Mouse (Mus musculus): ENCODE results near the gene Rpsa. TPM values are rescaled to one million over a fixed set of nuclear protein-coding genes. Genes with fewer than 3 reads are reported as not detected.
"Not testable (repeated sequence)": the region's sequence is repeated elsewhere in the genome, so short reads cannot be mapped to it uniquely, and the experiment has no call there.

The Rpsa gene
- total and polyA plus RNA-seq, 2 experiments from 2014 or later: 876 to 1,524 TPM

DNA sequence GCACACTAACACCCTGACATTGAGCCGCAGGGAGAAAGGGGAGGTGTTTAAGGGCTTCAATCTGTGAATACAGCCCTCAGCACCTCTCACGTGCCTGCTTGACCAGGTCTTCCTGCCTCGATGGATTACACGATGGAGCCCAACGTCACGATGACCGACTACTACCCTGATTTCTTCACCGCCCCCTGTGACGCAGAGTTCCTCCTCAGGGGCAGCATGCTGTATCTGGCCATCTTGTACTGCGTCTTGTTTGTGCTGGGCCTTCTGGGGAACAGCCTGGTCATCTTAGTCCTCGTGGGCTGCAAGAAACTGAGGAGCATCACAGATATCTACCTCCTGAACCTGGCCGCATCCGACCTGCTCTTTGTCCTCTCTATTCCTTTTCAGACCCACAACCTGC is 33.8 kb upstream of the Rpsa start:
- WGBS: 87% methylated on average over 13 of the region's 13 CpGs
- TF ChIP-seq CTCF (IDR thresholded peaks at IDR 0.05): no peak
- ATAC-seq (ENCODE audit: low FRiP score): no peak

DNA sequence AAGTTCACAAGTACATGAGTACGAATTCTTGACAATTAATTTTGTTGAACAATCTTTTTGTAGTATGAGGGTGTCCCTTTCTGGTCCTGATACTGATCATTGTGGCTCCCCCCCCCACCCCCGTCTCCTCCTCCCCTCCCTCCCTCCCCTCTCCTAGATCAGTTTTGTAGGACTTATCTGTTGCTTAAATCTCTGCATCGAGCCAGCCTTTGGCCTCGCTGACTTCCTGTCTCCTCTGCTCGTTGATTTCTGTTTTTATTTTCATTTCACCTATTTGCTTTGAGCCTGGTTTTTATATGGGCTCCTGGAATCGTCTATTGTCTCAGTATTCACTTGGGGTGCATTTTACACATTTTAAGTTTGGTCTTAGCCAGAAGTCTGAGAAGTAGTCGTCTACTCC is 31.6 kb upstream of the Rpsa start:
- DNase-seq (ENCODE audit: low spot score): no peak

More for the DNA sequence above, 33.8 kb upstream of the Rpsa start:
- no peak for DNase-seq (ENCODE audit: low spot score)
- Histone ChIP-seq H3K9me3 (ENCODE audit: low read length) (no peaks in the 10 kb centered on the region), H3K4me1 (ENCODE audit: insufficient read depth, low read length) (no peaks in the 10 kb centered on the region), H3K27ac (ENCODE audit: low read depth, low read length) (no peak overlapping the region), H3K4me2 (ENCODE audit: low read depth, low read length, poor library complexity, severe bottlenecking) (no peak overlapping the region), H3K9ac (replicated peaks; ENCODE audit: low read length, poor library complexity, severe bottlenecking) (no peak overlapping the region), H3K36me3 (ENCODE audit: insufficient read depth, low read length) (no peaks in the 10 kb centered on the region), H3K27me3 (ENCODE audit: insufficient read depth, low read length) (no peaks in the 10 kb centered on the region), H3K4me3 (ENCODE audit: low read depth, low read length) (no peak overlapping the region)

DNA sequence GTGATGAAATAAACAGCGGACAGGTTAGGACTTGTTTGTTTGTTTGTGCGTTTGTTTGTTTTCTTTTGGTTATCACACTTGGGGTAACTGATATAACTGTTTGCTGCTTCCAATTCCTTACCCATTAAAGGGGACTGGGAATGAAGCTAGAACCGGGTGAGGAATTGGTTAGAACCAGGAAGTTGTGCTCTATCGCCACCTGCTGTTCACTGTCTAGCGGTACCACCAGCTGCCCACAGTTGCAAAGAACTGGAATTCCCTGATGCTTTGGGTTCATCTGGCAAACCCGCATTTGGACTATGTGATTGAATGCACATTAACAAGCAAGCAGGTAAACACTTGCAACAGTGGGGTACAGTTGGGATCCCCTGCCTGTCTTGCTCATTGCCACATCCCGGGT is 28.8 kb upstream of the Rpsa start:
- Histone ChIP-seq H3K27ac (ENCODE audit: low read depth, low read length) (no peak overlapping the region), H3K9ac (replicated peaks; ENCODE audit: low read length, poor library complexity, severe bottlenecking) (no peak overlapping the region), H3K4me3 (ENCODE audit: low read depth, low read length) (no peak overlapping the region), H3K27me3 (ENCODE audit: insufficient read depth, low read length) (no peaks in the 10 kb centered on the region), H3K4me2 (ENCODE audit: low read depth, low read length, poor library complexity, severe bottlenecking) (no peak overlapping the region), H3K36me3 (ENCODE audit: insufficient read depth, low read length) (no peaks in the 10 kb centered on the region), H3K4me1 (ENCODE audit: insufficient read depth, low read length) (no peaks in the 10 kb centered on the region), H3K9me3 (ENCODE audit: low read length) (no peaks in the 10 kb centered on the region)
- ATAC-seq (ENCODE audit: low FRiP score) (no peak), DNase-seq (ENCODE audit: low spot score) (peak; percentile 79)
- TF ChIP-seq CTCF (IDR thresholded peaks at IDR 0.05): peak; percentile 90
- 20% methylated on average over 7 of the region's 7 CpGs for WGBS

More for the DNA sequence above, 31.6 kb upstream of the Rpsa start:
- WGBS: 69% methylated on average over 7 of the region's 7 CpGs
- H3K9ac ChIP-seq (replicated peaks; ENCODE audit: low read length, poor library complexity, severe bottlenecking): no peak overlapping the region
- H3K27me3 ChIP-seq (ENCODE audit: insufficient read depth, low read length): no peaks in the 10 kb centered on the region
- H3K4me3 ChIP-seq (ENCODE audit: low read depth, low read length): no peak overlapping the region
- no peak overlapping the region for H3K27ac ChIP-seq (ENCODE audit: low read depth, low read length)
- H3K4me2 ChIP-seq (ENCODE audit: low read depth, low read length, poor library complexity, severe bottlenecking): no peak overlapping the region
- no peaks in the 10 kb centered on the region for H3K9me3 ChIP-seq (ENCODE audit: low read length)
- ATAC-seq (ENCODE audit: low FRiP score): no peak
- H3K4me1 ChIP-seq (ENCODE audit: insufficient read depth, low read length): no peaks in the 10 kb centered on the region
- no peak for TF ChIP-seq CTCF (IDR thresholded peaks at IDR 0.05)
- H3K36me3 ChIP-seq (ENCODE audit: insufficient read depth, low read length): no peaks in the 10 kb centered on the region

DNA sequence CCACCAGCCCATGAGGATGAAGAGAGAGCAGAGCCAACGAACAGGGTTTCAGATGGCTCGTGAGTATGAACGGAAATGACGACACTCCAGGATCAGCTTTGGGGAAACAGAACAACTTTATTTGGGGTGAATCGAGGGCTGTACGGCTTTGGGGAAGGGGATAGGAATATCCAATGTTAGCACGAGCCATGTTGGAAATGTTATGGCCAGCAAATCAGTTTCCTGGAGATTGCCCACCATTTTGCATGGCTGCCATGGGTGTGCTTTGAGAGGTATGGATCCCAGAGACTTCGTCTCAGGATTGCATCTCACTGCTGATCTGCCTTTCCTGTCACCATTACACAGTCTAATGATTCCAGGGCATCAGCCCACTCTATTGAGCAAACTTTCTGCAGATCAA is 28.2 kb upstream of the Rpsa start:
- H3K9me3 ChIP-seq (ENCODE audit: low read length): no peaks in the 10 kb centered on the region
- DNase-seq (ENCODE audit: low spot score) (no peak), ATAC-seq (ENCODE audit: low FRiP score) (no peak)
- no peaks in the 10 kb centered on the region for H3K27me3 ChIP-seq (ENCODE audit: insufficient read depth, low read length)
- no peak overlapping the region for H3K27ac ChIP-seq (ENCODE audit: low read depth, low read length)
- no peak for TF ChIP-seq CTCF (IDR thresholded peaks at IDR 0.05)
- H3K4me1 ChIP-seq (ENCODE audit: insufficient read depth, low read length): no peaks in the 10 kb centered on the region
- 90% methylated on average over 8 of the region's 8 CpGs for WGBS
- H3K36me3 ChIP-seq (ENCODE audit: insufficient read depth, low read length): no peaks in the 10 kb centered on the region
- H3K9ac ChIP-seq (replicated peaks; ENCODE audit: low read length, poor library complexity, severe bottlenecking): no peak overlapping the region
- no peak overlapping the region for H3K4me3 ChIP-seq (ENCODE audit: low read depth, low read length)
- no peak overlapping the region for H3K4me2 ChIP-seq (ENCODE audit: low read depth, low read length, poor library complexity, severe bottlenecking)

DNA sequence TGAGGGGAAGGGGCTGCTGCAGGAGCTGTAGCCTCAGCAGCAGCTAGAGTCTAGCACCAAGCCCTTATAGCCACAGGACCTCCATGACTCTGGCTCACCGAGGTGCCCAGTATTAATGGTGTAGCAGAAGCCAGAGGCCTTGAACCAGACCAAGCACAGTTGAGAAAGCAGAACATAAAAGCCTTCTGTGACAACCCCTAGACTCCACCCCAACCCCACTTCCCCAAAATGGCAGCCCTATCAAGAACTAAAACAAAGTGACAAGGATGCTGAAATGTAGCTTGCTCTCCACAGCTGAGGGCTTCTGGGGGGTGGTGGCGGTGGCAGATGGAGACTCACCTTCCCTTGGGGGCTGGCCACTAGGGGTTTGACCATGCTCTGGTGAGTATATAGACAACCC is 26.3 kb upstream of the Rpsa start:
- ATAC-seq (ENCODE audit: low FRiP score): no peak
- Histone ChIP-seq H3K9me3 (ENCODE audit: low read length) (no peaks in the 10 kb centered on the region), H3K36me3 (ENCODE audit: insufficient read depth, low read length) (no peaks in the 10 kb centered on the region), H3K27me3 (ENCODE audit: insufficient read depth, low read length) (no peaks in the 10 kb centered on the region), H3K4me2 (ENCODE audit: low read depth, low read length, poor library complexity, severe bottlenecking) (no peak overlapping the region), H3K4me1 (ENCODE audit: insufficient read depth, low read length) (no peaks in the 10 kb centered on the region), H3K4me3 (ENCODE audit: low read depth, low read length) (no peak overlapping the region), H3K27ac (ENCODE audit: low read depth, low read length) (no peak overlapping the region), H3K9ac (replicated peaks; ENCODE audit: low read length, poor library complexity, severe bottlenecking) (no peak overlapping the region)
- 96% methylated on average over 2 of the region's 2 CpGs for WGBS
- DNase-seq (ENCODE audit: low spot score): no peak
- no peak for TF ChIP-seq CTCF (IDR thresholded peaks at IDR 0.05)

DNA sequence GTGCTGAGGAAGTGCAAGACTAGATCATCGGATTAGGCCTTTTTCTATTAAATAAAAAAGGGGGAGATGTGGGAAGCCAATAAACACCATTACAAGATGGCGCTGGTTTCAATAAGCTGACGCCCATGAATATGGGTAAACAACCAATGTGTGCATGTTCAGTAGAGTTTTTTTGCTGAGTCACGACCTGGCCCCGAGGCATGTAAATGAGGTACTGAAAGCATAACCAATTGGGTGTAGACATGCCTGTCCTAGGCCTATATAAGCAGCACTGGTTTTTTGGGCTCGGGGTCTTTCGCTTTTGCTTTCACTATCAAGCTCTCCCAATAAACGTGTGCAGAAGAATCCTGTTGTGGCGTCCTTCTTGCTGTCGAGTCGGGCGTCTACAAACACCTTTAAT is 18.5 kb upstream of the Rpsa start:
- H3K27me3 ChIP-seq (ENCODE audit: insufficient read depth, low read length); H3K4me2 ChIP-seq (ENCODE audit: low read depth, low read length, poor library complexity, severe bottlenecking); H3K4me3 ChIP-seq (ENCODE audit: low read depth, low read length); H3K36me3 ChIP-seq (ENCODE audit: insufficient read depth, low read length); H3K9me3 ChIP-seq (ENCODE audit: low read length); ATAC-seq (ENCODE audit: low FRiP score); H3K9ac ChIP-seq (replicated peaks; ENCODE audit: low read length, poor library complexity, severe bottlenecking); H3K27ac ChIP-seq (ENCODE audit: low read depth, low read length); H3K4me1 ChIP-seq (ENCODE audit: insufficient read depth, low read length); DNase-seq (ENCODE audit: low spot score): not testable (repeated sequence)
- 96% methylated on average over 12 of the region's 12 CpGs for WGBS

All from midbrain, postnatal 0 days (tissue).